Mouse (Mus musculus): ENCODE measurements at regions not wholly inside any gene's neighbourhood (a gene's known extent, or its start where the extent isn't known, plus 50 kb on each side); places are given as distances from the start of the nearest gene placed in this dataset.

- no peak for TF ChIP-seq POLR2A (IDR thresholded peaks at IDR 0.05; ENCODE audit: low read depth, low read length)
- TF ChIP-seq CTCF (IDR thresholded peaks at IDR 0.05; ENCODE audit: extremely low read depth, insufficient read depth, insufficient read length, insufficient replicate concordance) = no peak
These were observed 60.4 kb upstream of the Ppara start for GRCm38 (mm10) chr15:85674191-85674984.

Data from spleen, adult 2 months (tissue).